Mouse (Mus musculus) T-cell, adult 66 days (primary cell): ENCODE measurements around the gene Xpo6. TPM values are rescaled to one million over a fixed set of nuclear protein-coding genes. Genes with fewer than 3 reads are reported as not detected.

Source experiments
- total RNA-seq, 2 experiments: library from RNA; stranded (reverse); gene quantifications; 3 replicates in 1 of 2; 4 replicates in 1 of 2; pipeline ENCODE4 v1.2.4; 2023

Gene Xpo6
- total RNA-seq, result 100 to 1,000 TPM; 189 to 204 TPM

GRCm38 (mm10) chr7:126200178-126200996 lies at the start of gene Xpo6:
Gene Xpo6 (minus strand): TSS chr7:126200501.

GRCm38 (mm10) chr7:126082286-126082741 lies 118.0 kb downstream of the Xpo6 start, which contains the start of gene Gsg1l:
Gene Gsg1l (minus strand): TSS chr7:126082411.

Other genes with a start within 250 kb of the Xpo6 start
- under 1 TPM in 1 of 2 experiments, not detected in 1; 0.15 TPM for gene Gsg1l, start 118.1 kb downstream of the Xpo6 start, total RNA-seq
- 10 to 100 TPM; 43.6 to 57.3 TPM for gene Sbk1, start 72.1 kb upstream of the Xpo6 start, total RNA-seq
- 100 to 1,000 TPM; 682 to 692 TPM for gene Lat, start 169.1 kb upstream of the Xpo6 start, total RNA-seq
- 10 to 100 TPM; 80.6 to 97.7 TPM for gene Spns1, start 176.9 kb upstream of the Xpo6 start, total RNA-seq
- gene Nfatc2ip, start 196.2 kb upstream of the Xpo6 start, total RNA-seq, result 10 to 100 TPM; 24.8 to 26.6 TPM
- 1 to 10 TPM; 1.0 to 5.2 TPM for gene Cd19, start 214.4 kb upstream of the Xpo6 start, total RNA-seq
- gene Rabep2, start 228.3 kb upstream of the Xpo6 start, total RNA-seq, result 10 to 100 TPM; 44.7 to 45.1 TPM